Mouse (Mus musculus) gastrocnemius, postnatal 25 days (tissue): ENCODE data around the gene Gm28360. TPM values are rescaled to one million over a fixed set of nuclear protein-coding genes. Genes with fewer than 3 reads are reported as not detected.
"Not testable (repeated sequence)": the region's sequence is repeated elsewhere in the genome, so short reads cannot be mapped to it uniquely, and the experiment has no call there.

ENCODE experiments used
- DNase-seq: peaks from one replicate; pipeline ENCODE4 v3.0.0; 2022
- long read RNA-seq, 2 experiments: library from polyadenylated mRNA; stranded (forward); transcript quantifications; one replicate each; pipeline ENCODE4 v2.0.0; 2021
- total RNA-seq, 2 experiments: library from RNA; stranded (reverse); gene quantifications; 1 replicate in 1 of 2; 2 replicates in 1 of 2; pipeline ENCODE4 v1.2.3; 2021

Gm28360 gene
- not detected for total RNA-seq
- long read RNA-seq, experiment 1: 0 reads
- long read RNA-seq, experiment 2: 0 reads

- not testable (repeated sequence) for DNase-seq
These were observed at the start of gene Gm28360 for GRCm38 (mm10) chr1:117829781-117830180. Gene Gm28360, plus strand, starts transcription at chr1:117830081.

DNA sequence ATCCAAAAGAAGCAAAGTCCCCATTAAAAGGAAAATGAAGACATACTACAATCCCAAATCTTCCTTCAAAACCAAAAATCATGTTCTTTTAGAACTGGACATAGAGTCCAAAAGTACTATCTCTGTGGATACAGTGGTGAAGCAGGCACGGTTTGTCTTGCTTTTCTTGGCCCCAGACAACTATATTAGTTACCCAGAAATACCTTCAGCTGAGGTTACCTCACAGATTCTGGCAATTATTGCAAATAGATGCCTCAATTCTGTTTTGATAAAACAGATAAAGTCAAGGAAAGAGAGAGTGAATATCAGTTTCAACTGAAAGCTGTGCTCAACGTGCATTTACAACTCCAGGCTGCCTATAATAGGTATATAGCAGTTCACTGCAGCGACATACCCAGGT is 49.0 kb upstream of the Gm28360 start, which contains the start of gene B020011L13Rik:
Gene B020011L13Rik, plus strand, starts transcription at position 301 of the 400 bp plus-strand sequence.
- not testable (repeated sequence) for DNase-seq

GRCm38 (mm10) chr1:117816271-117816670 is 13.6 kb upstream of the Gm28360 start:
- not testable (repeated sequence) for DNase-seq

DNA sequence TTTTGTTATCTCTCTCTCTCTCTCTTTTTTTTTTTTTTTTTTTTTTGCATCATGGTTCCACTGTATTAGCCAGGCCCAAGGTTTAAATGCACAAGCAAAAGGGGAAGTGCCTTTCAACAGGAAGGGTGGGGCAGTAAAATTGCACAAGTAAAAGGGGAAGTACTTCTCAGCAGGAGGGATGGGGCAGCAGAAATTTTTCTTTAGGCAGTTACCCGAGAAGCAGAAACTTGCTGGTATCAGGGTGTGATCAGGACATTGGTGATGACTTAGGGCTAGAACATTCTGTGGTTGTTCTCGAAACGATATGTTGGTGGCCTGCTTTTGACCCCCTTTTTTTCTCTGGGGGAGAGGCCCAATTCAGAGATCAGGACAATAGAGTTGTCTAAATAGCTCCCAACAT is 21.8 kb downstream of the Gm28360 start:
- DNase-seq: not testable (repeated sequence)

Other genes starting within 250 kb of the Gm28360 start
- gene Gm28363, start 132.9 kb upstream of the Gm28360 start, total RNA-seq: not detected
- gene B020011L13Rik, start 48.9 kb upstream of the Gm28360 start, total RNA-seq: not detected
- not detected for gene Gm28168, start 97.9 kb downstream of the Gm28360 start, total RNA-seq
- not detected for gene Gm7145, start 135.9 kb downstream of the Gm28360 start, total RNA-seq